Comparison of ENCODE assay signal across 11 mouse cellular contexts in genomic region chr8:86825674-86826448, GRCm38 (mm10). TPM values are rescaled to one million over a fixed set of nuclear protein-coding genes. Genes with fewer than 3 reads are reported as not detected.
DNase-seq lines count a peak whose midpoint lies in the region; ATAC-seq and TF ChIP-seq lines count a peak whose summit lies in the region.
"Had no signal": no experiment of that assay in that cellular context is flagged by ENCODE, and none has a peak within 500 bp of the region (broad histone marks: within the 10 kb centered on the region; RNA-seq: fewer than 3 reads in every experiment).

No protein-coding gene starts in this region.

- 56% methylated on average over 9 of the region's 9 CpGs for WGBS in lung, postnatal 0 days
- 57% methylated on average over 9 of the region's 9 CpGs for WGBS in liver, embryonic 16.5 days (ENCODE audit: insufficient replicate concordance)

- no peak overlapping the region for H3K27ac ChIP-seq in lung, postnatal 0 days (ENCODE audit: low read length)
- H3K27ac ChIP-seq in liver, embryonic 16.5 days (ENCODE audit: low read length): peak overlapping the region; percentile 45
- H3K27ac ChIP-seq: forebrain, embryonic 10.5 days had no signal

- no peaks in the 10 kb centered on the region for H3K9me3 ChIP-seq in lung, postnatal 0 days (ENCODE audit: low read length)
- H3K9me3 ChIP-seq in erythroblast, embryonic 14.5 days (ENCODE audit: control insufficient read depth, low read length): no peaks in the 10 kb centered on the region
- no peaks in the 10 kb centered on the region for H3K9me3 ChIP-seq in liver, embryonic 16.5 days (replicated peaks; ENCODE audit: control insufficient read depth, low read length)
- H3K9me3 ChIP-seq: forebrain, embryonic 10.5 days had no signal

- H3K36me3 ChIP-seq in lung, postnatal 0 days (ENCODE audit: insufficient read depth, low read length): no peaks in the 10 kb centered on the region
- H3K36me3 ChIP-seq in erythroblast, embryonic 14.5 days (ENCODE audit: control insufficient read depth): no peaks in the 10 kb centered on the region
- no peaks in the 10 kb centered on the region for H3K36me3 ChIP-seq in liver, embryonic 16.5 days (ENCODE audit: control insufficient read depth, insufficient read depth)
- H3K36me3 ChIP-seq: forebrain, embryonic 10.5 days had no signal

- H3K4me2 ChIP-seq in lung, postnatal 0 days (replicated peaks; ENCODE audit: low read depth, low read length): no peak overlapping the region
- no peak overlapping the region for H3K4me2 ChIP-seq in liver, embryonic 16.5 days (ENCODE audit: low read depth, low read length)

- H3K9ac ChIP-seq in lung, postnatal 0 days (replicated peaks; ENCODE audit: low read depth): no peak overlapping the region
- H3K9ac ChIP-seq in liver, embryonic 16.5 days (ENCODE audit: low read depth, low read length): no peak overlapping the region; the same call in 1 of the 2 replicates

- H3K27me3 ChIP-seq in lung, postnatal 0 days (replicated peaks; ENCODE audit: insufficient read depth, low read length): no peaks in the 10 kb centered on the region
- H3K27me3 ChIP-seq in erythroblast, embryonic 14.5 days (ENCODE audit: control insufficient read depth): no peaks in the 10 kb centered on the region
- H3K27me3 ChIP-seq in liver, embryonic 16.5 days (ENCODE audit: control insufficient read depth, insufficient read depth, low read depth, low read length): no peaks in the 10 kb centered on the region
- H3K27me3 ChIP-seq: Patski had no signal

- no peak overlapping the region for H3K4me3 ChIP-seq in lung, postnatal 0 days (ENCODE audit: low read depth, low read length)
- peak overlapping the region; percentile 30 for H3K4me3 ChIP-seq in erythroblast, embryonic 14.5 days (replicated peaks)
- H3K4me3 ChIP-seq in liver, embryonic 16.5 days (ENCODE audit: low read depth, low read length): no peak overlapping the region
- H3K4me3 ChIP-seq: forebrain, embryonic 10.5 days had no signal

- peak; percentile 47 for ATAC-seq in lung, postnatal 0 days
- ATAC-seq in liver, embryonic 16.5 days (ENCODE audit: low read depth): peak; percentile 78

- TF ChIP-seq CTCF in lung, postnatal 0 days (IDR thresholded peaks at IDR 0.05): no peak

- H3K4me1 ChIP-seq in lung, postnatal 0 days (ENCODE audit: insufficient read depth, low read depth, low read length): no peaks in the 10 kb centered on the region
- peaks cover 48% of the 10 kb centered on the region for H3K4me1 ChIP-seq in erythroblast, embryonic 14.5 days (ENCODE audit: control insufficient read depth)
- peaks cover 16% of the 10 kb centered on the region for H3K4me1 ChIP-seq in liver, embryonic 16.5 days (ENCODE audit: control insufficient read depth, low read depth, low read length)

- no peak for DNase-seq in lung, postnatal 0 days (ENCODE audit: low spot score)
- DNase-seq in lung, postnatal 14 days: no peak
- DNase-seq in c-Kit-positive CD71-positive TER-119-positive erythroid progenitor cells, embryonic 14.5 days (ENCODE audit: low spot score): no peak
- no peak for DNase-seq in adrenal gland, postnatal 14 days
- DNase-seq in urinary bladder, postnatal 10 days (ENCODE audit: low spot score): no peak
- DNase-seq: cerebellum, adult 8-10 months; heart, postnatal 4 days had no signal

- no peak for TF ChIP-seq EP300 in lung, postnatal 0 days (IDR thresholded peaks at IDR 0.05)

RNA-seq across cellular contexts. Expression of gene N4bp1, which starts 59.2 kb away (rescaled TPM):
- 5.4 and 6.4 TPM in 2 replicates for polyA plus RNA-seq in lung, postnatal 0 days (2015; fragmentation: Nextera tagmentation; extraction: Ambion mirVana)
- polyA plus RNA-seq in erythroblast, embryonic 14.5 days (2012): 0.37 and 0.56 TPM in 2 replicates
- polyA plus RNA-seq in liver, embryonic 16.5 days (2015; fragmentation: Nextera tagmentation; extraction: Ambion mirVana): 1.9 and 2.2 TPM in 2 replicates
- 30.6 and 30.7 TPM in 2 replicates for total RNA-seq in adrenal gland, postnatal 14 days (2021)
